Mouse (Mus musculus): ENCODE results near the gene Ptges3. TPM values are rescaled to one million over a fixed set of nuclear protein-coding genes. Genes with fewer than 3 reads are reported as not detected.
"Not testable (repeated sequence)": the region's sequence is repeated elsewhere in the genome, so short reads cannot be mapped to it uniquely, and the experiment has no call there.

Ptges3 gene
- total RNA-seq (2021) = 10 to 100 TPM; 71.7 to 80.0 TPM
- long read RNA-seq, experiment 1, transcript Ptges3-201 (8 exons, 2,000 nt) = major isoform, 135 of 137 reads
- long read RNA-seq, experiment 1, partial matches to known transcripts = 1 of 137 reads
- long read RNA-seq, experiment 1, other reads (novel, unspliced or antisense) = 1 of 137 reads
- long read RNA-seq, experiment 2, transcript Ptges3-201 (8 exons, 2,000 nt) = major isoform, 104 of 109 reads
- long read RNA-seq, experiment 2, partial matches to known transcripts = 1 of 109 reads
- long read RNA-seq, experiment 2, other reads (novel, unspliced or antisense) = 4 of 109 reads

DNA sequence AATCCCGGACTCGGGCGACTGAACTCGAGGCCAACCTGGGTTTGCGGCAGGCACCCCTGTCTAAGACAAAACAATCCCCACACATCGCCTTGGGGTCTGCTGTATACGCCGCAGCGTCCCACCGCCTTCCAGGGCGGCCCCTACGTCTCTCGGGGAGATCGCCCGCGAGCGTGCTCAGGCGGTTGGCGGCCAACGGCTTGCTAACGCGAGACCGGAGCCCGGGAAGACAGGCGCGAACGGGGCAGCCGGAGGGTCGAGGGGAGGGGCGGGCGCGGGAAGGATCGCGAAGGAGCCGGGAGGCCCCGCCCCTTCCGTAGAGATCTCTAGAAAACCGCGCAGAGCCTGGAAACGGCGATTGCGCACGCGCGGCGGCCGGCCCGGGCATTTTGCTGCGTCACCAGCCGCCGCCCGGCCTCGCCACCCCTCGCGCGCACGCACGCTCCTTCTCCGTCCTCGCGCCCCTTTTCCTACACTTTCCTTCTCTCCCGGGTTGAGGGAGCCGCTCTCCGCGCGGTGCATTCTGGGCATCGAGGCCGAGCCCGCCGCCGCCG, at the start of gene Ptges3:
Gene Ptges3, plus strand, starts transcription at position 354 of the 551 bp plus-strand sequence.
- peak; percentile 98 to 99 for DNase-seq
- intact Hi-C loops (cut with DNase I) = no loop called here

DNA sequence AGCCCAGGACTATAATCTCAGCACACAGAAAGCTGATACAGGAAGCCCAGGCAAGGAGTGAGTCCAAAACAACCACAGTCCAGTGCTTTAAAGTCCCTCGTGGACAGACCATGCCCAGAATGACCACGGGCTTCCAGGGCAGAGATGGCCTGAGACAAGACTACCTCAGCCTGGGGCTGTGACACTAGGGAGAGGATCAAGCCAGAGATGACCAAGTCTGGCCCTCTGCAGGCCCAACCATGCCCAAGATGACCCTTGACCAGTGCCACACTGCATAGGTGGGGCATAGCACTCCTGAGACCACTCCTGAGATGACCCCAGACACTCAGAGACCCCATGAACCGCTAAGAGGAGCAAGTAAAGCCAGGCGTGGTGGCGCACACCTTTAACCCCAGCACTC, 49.0 kb upstream of the Ptges3 start:
- intact Hi-C loops (cut with DNase I) = loop anchor here (5.0 kb wide), 2 partner anchors 272 to 317 kb away; partner anchors contain the start of gene Zbtb39
- DNase-seq = no peak

DNA sequence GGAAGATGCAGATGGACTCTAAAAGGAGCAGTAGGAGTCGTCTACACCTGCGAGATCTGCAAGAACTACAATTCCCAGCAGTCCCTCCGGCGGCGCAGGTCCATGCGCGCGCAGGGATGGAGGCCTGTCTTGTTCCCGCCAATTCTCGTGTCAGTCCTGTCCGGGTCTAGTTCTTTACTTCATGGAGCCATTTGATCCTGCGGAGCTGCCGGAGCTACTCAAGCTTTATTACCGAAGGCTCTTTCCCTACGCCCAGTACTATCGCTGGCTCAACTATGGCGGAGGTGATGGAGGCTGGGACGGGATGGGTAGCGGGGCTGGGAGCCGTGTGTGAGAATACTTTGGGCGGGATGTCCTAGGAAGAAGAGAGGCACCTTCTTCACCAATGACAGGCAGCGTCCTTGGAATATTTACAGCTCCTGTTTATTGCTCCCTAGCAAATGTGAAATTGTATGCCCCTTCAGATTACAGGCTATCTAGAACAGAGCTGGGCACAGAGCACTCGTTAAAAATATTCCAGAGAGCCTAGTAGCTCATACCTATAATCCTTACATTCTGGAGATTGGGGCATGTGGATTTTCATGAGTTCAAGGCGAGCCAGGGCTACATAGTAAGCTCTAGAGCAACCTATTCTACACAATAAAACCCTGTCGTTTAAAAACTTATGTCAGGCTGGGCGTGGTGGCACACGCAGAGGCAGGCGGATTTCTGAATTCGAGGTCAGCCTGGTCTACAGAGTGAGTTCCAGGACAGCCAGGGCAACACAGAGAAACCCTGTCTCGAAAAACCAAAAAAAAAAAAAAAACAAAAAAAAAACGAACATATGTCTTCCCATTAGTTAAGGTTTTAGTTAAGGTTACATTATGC, 43.5 kb upstream of the Ptges3 start, which contains the start of gene Prim1:
Gene Prim1, plus strand, starts transcription at position 101 of the 867 bp plus-strand sequence.
- DNase-seq = peak; percentile 71 to 77
- intact Hi-C loops (cut with DNase I) = no loop called here

DNA sequence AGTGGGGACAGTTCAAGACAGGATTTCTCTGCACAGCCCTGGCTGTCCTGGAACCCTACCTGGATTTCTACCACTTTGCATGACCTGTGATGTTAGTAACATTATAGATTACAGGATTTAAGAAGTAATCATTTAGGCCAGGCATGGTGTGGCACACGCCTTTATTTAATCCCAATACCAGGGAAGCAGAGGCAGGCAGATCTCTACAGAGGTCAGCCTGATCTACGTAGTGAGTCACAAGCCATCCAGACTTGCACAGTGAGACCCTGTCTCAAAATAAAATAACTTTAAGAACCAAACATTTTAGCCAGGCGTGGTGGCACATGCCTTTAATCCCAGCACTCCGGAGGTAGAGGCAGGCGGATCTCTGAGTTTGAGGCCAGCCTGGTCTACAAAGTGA, 36.6 kb upstream of the Ptges3 start:
- intact Hi-C loops (cut with DNase I) = no loop called here
- no peak for DNase-seq

DNA sequence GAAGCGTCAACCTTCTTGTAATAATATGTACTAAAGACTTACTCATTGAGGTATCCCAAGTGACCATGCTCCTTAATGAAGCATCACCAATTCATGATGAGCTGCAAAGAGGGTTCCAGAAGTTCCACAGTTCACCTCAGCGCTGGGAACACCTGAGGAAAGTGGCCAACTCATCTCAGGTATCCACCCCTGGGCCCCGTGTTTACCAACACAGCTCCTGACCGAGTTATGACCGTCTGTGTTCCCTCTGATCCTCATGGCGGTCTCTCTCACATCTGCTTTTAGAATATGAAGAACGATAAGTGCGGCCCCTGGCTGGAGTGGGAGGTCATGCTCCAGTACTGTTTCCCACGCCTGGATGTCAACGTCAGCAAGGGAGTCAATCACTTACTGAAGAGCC, 35.3 kb upstream of the Ptges3 start:
- intact Hi-C loops (cut with DNase I) = no loop called here
- no peak for DNase-seq

DNA sequence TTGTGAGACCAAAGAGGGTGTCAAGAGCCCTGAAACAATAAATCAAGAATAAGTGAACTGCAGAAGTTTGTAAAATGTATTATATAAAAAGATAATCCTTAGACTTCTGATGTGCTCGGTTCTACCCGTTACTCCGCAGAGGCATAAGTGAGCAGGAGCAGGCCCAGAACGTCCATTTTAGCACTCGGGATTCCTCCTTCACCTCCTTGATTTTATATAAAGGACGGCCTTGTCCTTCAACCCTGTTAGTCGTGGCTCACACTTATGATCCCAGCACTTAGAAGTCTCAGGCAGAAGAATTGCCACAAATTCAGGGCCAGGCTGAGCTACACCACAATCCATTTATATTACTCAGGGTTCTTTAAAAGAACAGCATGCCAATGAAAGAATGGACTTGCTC, 28.8 kb upstream of the Ptges3 start:
- intact Hi-C loops (cut with DNase I) = no loop called here
- DNase-seq = no peak

DNA sequence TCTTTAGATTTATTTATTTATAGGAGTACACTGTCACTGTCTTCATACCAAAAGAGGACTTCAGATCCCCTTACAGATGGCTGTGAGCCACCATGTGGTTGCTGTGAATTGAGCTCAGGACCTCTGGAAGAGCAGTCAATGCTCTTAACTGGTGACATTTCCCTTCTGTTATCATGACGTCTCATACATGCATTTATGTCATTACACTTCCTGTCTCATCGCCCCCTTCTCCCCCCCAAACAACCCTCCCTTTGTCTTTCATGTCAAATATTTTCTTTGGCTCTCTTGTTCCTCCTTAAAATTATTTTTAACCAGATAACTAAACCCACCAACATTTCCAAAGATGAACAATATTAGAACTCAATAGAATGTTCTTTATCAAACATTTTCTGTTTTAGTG, 27.9 kb upstream of the Ptges3 start:
- intact Hi-C loops (cut with DNase I) = no loop called here
- no peak for DNase-seq

DNA sequence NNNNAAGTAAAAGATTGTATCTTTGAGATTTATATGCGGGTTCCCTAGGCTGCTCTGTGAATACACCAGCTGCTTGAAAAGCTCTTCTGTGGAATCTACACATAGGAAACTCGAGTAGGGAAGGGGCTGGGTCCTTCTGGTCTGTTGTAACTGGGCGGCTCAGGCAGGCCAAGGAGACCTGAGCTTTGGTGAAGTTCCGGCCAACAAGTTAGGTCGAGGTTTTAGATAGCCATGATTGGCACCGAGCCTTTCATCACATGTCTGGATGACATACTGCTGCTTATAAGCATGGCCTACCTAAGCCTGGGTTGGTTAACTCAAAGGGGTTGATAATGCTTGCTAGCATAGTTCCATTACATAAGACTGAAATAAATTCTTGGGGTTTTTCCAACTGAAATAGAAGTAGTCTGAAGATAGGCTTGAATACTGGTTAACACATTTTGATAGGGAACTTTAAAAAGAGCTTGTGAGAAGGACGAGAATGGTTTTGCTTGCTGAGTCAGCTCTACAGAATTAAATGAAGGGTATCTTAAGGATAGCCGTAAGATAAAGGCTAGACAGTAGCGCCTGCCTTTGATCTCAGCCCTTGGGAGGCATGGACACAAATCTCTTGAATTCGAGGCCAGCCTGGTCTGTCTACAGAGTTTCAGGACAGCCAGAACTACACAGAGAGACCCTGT, 21.9 kb upstream of the Ptges3 start:
- peak; percentile 55 to 75 for DNase-seq
- intact Hi-C loops (cut with DNase I) = loop anchor here (2.0 to 5.0 kb wide), 2 partner anchors 46 to 150 kb away; partner anchors contain the start of gene Atp5b

DNA sequence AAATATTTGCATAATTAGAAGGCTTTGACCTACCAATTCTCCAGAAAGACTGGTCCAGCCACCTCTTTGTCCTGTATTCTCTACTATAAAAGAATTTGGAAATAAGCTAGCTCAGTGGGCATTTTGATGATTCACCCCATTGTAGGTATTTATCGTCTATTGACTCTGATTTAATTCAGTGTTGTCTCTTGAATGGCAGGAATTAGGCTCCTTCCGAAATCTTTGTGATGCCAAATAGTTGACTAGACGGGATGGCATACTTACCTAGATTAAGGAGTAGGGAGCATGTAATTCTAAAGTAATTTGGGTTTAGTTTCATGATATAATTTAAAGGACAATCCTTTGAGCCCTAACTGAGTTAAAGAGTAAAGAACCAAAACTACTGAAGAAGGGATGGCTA, 20.8 kb upstream of the Ptges3 start:
- no peak for DNase-seq
- intact Hi-C loops (cut with DNase I) = loop anchor here (2.0 to 5.0 kb wide), 2 partner anchors 45 to 149 kb away; partner anchors contain the start of gene Atp5b

DNA sequence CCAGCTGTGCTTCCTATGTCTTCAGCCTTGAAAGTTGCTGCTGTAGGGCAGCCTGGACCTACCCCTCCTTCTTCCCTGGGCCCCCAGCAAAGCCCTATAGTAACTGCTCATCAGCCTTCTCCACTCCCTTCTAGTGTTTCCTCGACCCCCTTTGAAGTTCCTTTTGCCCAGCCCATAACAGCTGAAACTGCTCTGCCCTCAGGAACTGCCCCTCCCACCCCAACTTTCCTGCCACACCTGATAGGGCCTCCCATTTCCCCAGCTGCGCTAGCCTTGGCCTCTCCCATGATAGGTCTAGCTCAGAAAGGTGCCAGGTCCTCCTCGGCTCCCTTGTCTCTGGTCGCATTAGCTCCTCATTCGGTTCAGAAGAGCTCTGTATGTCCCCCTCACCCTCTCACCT, 19.6 kb upstream of the Ptges3 start:
- intact Hi-C loops (cut with DNase I) = loop anchor here (5.0 kb wide), 1 partner anchor 148 kb away; no protein-coding TSS in a partner anchor
- DNase-seq = no peak

DNA sequence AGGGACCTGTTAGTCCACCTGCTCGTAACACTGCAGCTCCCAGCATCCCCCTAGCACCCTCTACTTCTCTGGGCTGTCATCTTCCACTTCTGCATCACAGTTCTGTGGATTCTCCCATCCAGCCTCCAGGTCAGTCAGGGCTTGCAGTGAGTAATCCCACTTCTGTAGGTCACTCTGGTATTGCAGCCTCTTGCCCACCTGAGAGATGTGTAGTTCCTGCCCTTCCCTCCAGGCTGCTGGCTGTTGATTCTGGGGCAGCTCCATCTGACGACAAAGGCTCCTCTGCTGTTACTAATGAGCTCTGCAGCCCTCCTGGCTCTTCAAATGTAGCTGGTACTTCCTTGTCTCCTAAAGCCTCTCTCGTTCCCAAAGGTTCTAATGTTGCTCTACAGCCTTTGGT, 18.9 kb upstream of the Ptges3 start:
- DNase-seq = no peak
- intact Hi-C loops (cut with DNase I) = loop anchor here (2.0 to 5.0 kb wide), 2 partner anchors 17 to 147 kb away; no protein-coding TSS in a partner anchor

DNA sequence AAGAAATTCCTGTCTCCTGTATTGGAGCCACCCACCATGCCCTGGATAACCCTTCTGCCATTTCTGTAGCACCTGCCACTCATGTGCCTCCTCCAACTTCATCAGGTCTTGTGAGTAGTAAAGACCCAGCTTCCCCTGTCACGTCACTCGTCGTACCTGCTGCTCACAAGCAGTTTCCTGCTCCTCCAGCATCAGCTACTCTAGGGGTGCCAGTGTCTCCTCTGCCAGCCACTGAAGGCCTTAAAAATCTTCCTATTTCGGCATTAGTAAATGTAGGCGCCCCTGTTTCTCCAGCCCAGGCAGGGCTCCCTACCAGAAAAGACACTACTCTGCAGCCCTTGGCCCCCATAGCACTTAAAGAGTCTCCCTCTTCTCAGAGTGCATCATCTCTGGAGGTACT, 18.5 kb upstream of the Ptges3 start:
- intact Hi-C loops (cut with DNase I) = loop anchor here (2.0 kb wide), 1 partner anchor 17 kb away; no protein-coding TSS in a partner anchor
- no peak for DNase-seq

DNA sequence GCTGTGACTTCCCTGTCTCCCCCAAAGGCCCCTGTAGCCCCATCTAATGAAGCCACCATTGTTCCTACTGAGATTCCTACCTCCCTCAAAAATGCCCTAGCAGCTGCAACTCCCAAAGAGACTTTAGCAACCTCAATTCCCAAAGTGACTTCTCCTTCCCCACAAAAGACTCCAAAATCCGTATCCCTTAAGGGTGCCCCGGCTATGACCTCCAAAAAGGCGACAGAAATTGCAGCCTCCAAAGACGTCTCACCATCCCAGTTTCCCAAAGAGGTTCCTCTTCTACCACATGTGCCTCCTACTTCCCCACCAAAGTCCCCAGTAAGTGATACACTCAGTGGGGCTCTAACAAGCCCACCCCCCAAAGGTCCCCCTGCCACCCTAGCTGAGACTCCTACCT, 17.1 kb upstream of the Ptges3 start:
- intact Hi-C loops (cut with DNase I) = loop anchor here (2.0 kb wide), 1 partner anchor 15 kb away; no protein-coding TSS in a partner anchor
- no peak for DNase-seq

DNA sequence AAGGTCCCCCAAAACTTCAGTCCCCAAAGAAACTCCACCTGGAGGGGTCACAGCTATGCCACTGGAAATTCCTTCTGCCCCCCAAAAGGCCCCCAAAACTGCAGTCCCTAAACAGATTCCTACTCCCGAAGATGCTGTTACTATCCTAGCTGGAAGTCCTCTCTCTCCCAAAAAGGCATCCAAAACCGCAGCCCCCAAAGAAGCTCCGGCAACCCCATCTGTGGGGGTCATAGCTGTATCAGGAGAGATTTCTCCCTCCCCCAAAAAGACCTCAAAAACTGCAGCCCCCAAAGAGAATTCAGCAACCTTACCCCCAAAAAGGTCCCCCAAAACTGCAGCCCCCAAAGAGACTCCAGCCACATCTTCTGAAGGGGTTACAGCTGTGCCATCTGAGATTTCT, 16.3 kb upstream of the Ptges3 start:
- intact Hi-C loops (cut with DNase I) = no loop called here
- no peak for DNase-seq

DNA sequence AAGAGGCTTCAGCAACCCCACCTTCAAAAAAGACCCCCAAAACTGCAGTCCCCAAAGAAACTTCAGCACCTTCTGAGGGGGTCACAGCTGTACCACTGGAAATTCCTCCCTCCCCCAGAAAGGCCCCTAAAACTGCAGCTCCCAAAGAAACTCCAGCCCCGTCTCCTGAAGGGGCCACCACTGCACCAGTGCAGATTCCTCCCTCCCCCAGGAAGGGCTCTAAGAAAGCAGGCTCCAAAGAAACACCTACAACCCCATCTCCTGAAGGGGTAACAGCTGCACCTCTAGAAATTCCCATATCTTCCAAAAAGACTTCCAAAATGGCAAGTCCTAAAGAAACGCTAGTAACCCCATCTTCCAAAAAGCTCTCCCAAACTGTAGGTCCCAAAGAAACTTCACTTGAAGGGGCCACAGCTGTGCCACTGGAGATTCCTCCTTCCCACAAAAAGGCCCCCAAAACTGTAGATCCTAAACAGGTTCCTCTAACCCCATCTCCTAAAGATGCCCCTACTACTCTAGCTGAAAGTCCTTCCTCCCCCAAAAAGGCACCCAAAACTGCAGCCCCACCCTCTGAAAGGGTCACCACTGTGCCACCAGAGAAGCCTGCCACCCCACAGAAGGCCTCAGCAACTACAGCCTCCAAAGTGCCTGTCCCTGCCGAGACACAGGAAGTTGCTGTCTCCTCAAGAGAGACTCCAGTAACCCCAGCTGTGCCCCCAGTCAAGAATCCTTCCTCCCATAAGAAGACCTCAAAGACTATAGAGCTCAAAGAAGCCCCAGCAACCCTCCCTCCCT, 15.5 kb upstream of the Ptges3 start:
- DNase-seq = no peak
- intact Hi-C loops (cut with DNase I) = no loop called here

DNA sequence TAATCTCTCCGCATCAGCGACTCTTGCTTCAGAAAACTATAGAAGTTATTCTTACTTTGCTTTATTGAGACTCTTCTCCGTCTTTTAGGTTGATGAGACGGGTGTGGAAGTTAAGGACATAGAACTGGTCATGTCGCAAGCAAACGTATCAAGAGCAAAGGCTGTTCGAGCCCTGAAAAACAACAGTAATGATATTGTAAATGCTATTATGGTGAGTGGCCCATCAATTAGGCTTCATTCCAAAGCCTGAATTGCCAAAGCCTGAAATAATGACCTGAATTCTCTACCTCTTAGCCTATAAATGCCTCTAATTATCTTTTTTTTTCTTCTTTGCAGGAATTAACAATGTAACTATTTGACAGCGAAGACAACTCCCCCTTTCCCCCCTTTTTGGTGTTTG, 10.6 kb upstream of the Ptges3 start:
- DNase-seq = no peak
- intact Hi-C loops (cut with DNase I) = no loop called here

DNA sequence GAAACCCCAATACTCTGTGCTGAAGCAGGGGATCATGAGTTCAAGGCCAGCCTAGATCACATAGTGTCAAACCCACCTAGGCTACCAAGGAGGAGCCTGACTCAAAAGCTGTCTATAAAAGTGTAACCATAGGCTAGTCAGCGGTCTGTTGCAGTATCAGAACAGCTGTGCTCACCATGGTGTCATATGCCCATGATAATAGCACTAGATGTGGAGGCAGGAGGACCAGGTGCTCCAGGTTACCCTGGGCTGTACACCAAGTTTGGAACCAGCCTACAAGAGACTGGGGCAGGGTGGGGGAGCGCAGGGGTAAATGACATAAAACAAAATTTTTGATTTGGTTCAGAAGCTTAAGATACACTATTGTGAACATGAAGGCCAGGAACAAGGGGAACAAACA, 9.0 kb upstream of the Ptges3 start:
- intact Hi-C loops (cut with DNase I) = no loop called here

DNA sequence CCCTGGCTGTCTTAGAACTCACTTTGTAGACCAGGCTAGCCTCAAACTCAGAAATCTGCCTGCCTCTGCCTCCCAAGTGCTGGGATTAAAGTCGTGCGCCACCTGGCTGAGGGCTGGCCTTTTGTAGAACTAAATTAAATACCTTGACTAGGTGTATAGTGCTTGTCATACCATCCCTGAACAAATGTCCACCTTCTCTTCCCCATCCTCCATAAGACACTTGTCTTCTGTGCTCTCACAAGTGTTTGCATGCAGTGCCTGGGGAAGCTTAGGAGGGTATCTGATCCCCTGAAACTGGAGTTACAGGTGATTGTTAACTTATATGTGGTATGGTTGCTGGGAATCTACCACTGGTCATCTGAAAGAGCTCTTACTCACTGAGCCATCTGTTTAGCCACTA, 8.4 kb upstream of the Ptges3 start:
- intact Hi-C loops (cut with DNase I) = no loop called here
- DNase-seq = no peak

More for the DNA sequence above, 9.0 kb upstream of the Ptges3 start:
- no peak for DNase-seq

DNA sequence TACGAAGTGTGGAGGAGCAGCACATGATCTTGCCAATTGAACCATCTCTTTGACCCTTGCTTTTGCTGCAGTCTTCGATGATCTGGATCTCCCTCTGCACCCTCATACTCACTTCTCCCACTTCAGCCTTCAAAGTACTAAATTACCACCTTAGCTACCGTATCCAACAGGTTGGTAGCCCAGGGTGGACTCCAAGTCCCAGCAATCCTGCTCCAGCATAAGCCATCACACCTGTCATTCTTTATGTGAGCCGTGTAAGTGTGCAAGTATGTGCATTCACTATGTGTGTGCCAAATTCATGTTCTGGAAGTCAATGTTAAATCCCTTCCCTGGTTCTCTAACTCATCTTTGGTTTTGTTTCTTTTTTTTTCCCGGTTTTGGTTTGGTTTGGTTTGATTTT, 7.2 kb upstream of the Ptges3 start:
- intact Hi-C loops (cut with DNase I) = no loop called here

DNA sequence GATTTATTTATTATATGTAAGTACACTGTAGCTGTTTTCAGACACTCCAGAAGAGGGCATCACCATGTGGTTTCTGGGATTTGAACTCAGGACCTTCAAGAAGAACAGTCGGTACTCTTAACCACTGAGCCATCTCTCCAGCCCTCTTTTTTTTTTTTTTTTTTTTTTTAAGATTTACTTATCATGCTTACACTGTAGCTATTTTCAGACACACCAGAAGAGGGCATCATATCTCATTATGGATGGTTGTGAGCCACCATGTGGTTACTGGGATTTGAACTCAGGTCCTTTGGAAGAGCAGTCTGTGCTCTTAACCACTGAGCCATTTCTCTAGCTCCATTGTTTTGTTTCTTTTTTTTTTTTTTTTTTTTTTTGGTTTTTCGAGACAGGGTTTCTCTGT, 6.6 kb upstream of the Ptges3 start:
- DNase-seq; intact Hi-C loops (cut with DNase I): not testable (repeated sequence)

More for the DNA sequence above, 7.2 kb upstream of the Ptges3 start:
- no peak for DNase-seq

Measured in heart, postnatal 14 days (tissue).